Mouse (Mus musculus) gonadal fat pad, adult 2 months (tissue): ENCODE measurements around the gene Zfp827. TPM values are rescaled to one million over a fixed set of nuclear protein-coding genes. Genes with fewer than 3 reads are reported as not detected.

Source experiments
- DNase-seq: peaks from one replicate; pipeline ENCODE4 v3.0.0-alpha.2; 2012; ENCODE audit warnings: low read depth
- polyA plus RNA-seq: library from polyadenylated mRNA; depleted of rRNA; stranded (reverse); fragments of >200 nt; gene quantifications from 2 replicates; pipeline ENCODE4 v1.2.3, GENCODE M21; 2012

The Zfp827 gene
- polyA plus RNA-seq, 1 experiment = 8.4 TPM

GRCm38 (mm10) chr8:79065924-79066323 is 37.7 kb downstream of the Zfp827 start:
- no peak for DNase-seq

- no peak for DNase-seq
These were observed 39.8 kb downstream of the Zfp827 start for GRCm38 (mm10) chr8:79067812-79068630.

- peak; percentile 93 for DNase-seq
These were observed 45.1 kb downstream of the Zfp827 start for GRCm38 (mm10) chr8:79073311-79073710.

- DNase-seq = no peak
These were observed 46.7 kb downstream of the Zfp827 start for GRCm38 (mm10) chr8:79074986-79075385.

GRCm38 (mm10) chr8:79077256-79077655 is 49.0 kb downstream of the Zfp827 start:
- no peak for DNase-seq

- DNase-seq = no peak
These were observed 50.4 kb downstream of the Zfp827 start for GRCm38 (mm10) chr8:79078556-79079195.

- DNase-seq = no peak
These were observed 50.9 kb downstream of the Zfp827 start for GRCm38 (mm10) chr8:79079196-79079561.

GRCm38 (mm10) chr8:79080096-79080739 is 52.0 kb downstream of the Zfp827 start:
- DNase-seq = no peak

- DNase-seq = no peak
These were observed 53.1 kb downstream of the Zfp827 start for GRCm38 (mm10) chr8:79081333-79081732.

GRCm38 (mm10) chr8:79081955-79082354 is 53.7 kb downstream of the Zfp827 start:
- DNase-seq = no peak

- no peak for DNase-seq
These were observed 55.5 kb downstream of the Zfp827 start for GRCm38 (mm10) chr8:79083461-79084358.

GRCm38 (mm10) chr8:79084359-79084820 is 56.2 kb downstream of the Zfp827 start:
- DNase-seq = no peak

GRCm38 (mm10) chr8:79094422-79094821 is 66.2 kb downstream of the Zfp827 start:
- no peak for DNase-seq

GRCm38 (mm10) chr8:79095162-79095561 is 66.9 kb downstream of the Zfp827 start:
- no peak for DNase-seq

- DNase-seq = peak; percentile 61
These were observed 68.7 kb downstream of the Zfp827 start for GRCm38 (mm10) chr8:79096970-79097369.

- DNase-seq = no peak
These were observed 74.5 kb downstream of the Zfp827 start for GRCm38 (mm10) chr8:79102707-79103106.

- no peak for DNase-seq
These were observed 75.1 kb downstream of the Zfp827 start for GRCm38 (mm10) chr8:79103185-79103878.

- DNase-seq = no peak
These were observed 75.8 kb downstream of the Zfp827 start for GRCm38 (mm10) chr8:79103923-79104580.

- no peak for DNase-seq
These were observed 76.4 kb downstream of the Zfp827 start for GRCm38 (mm10) chr8:79104634-79105033.

GRCm38 (mm10) chr8:79105186-79105585 is 76.9 kb downstream of the Zfp827 start:
- DNase-seq = no peak
